Mouse (Mus musculus): ENCODE results near the gene Olfr586. TPM values are rescaled to one million over a fixed set of nuclear protein-coding genes. Genes with fewer than 3 reads are reported as not detected.

The Olfr586 gene
- not detected in 2 replicates for polyA plus RNA-seq (2014; fragmentation: Nextera tagmentation; extraction: Ambion mirVana)

DNA sequence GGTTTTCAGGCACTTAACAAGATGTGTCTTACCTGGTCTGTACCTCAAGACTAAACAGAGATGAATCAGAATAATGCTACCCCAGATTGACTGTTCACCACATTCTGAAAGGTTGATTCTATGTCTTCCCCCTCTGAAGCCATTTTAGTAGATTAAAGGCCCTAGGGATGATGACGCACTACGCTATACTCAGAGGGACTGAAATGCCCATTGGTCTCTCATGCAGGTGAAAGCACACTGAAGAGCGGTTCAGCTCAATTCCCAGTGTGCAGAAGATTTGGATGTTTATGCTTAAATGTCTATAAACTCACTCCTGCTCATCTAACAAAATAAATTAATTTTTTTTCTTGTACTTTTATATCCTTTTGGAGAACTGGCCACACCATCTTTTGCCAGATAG is at the start of gene Olfr586:
TSS of gene Olfr586 (minus strand) at position 101 of the 400 bp plus-strand sequence.
- no peak within 1 kb of the TSS for H3K9ac ChIP-seq (ENCODE audit: low read depth, low read length)
- no peak for ATAC-seq (ENCODE audit: low FRiP score)
- H3K27me3 ChIP-seq (ENCODE audit: control insufficient read depth, insufficient read depth, low read length), result no peaks in the 10 kb centered on the region
- no peaks in the 10 kb centered on the region for H3K9me3 ChIP-seq (ENCODE audit: control insufficient read depth, low read length)
- H3K36me3 ChIP-seq (ENCODE audit: control insufficient read depth, insufficient read depth, low read length), result no peaks in the 10 kb centered on the region
- H3K27ac ChIP-seq (ENCODE audit: low read depth, low read length), result no peak within 1 kb of the TSS
- 91% methylated on average over 3 of the region's 3 CpGs for WGBS
- no peak within 1 kb of the TSS for H3K4me2 ChIP-seq (replicated peaks; ENCODE audit: low read depth, low read length)
- DNase-seq (ENCODE audit: low spot score), result no peak
- no peak within 1 kb of the TSS for H3K4me3 ChIP-seq (ENCODE audit: low read depth, low read length)
- H3K4me1 ChIP-seq (replicated peaks; ENCODE audit: control insufficient read depth, insufficient read depth, low read length), result no peaks in the 10 kb centered on the region

DNA sequence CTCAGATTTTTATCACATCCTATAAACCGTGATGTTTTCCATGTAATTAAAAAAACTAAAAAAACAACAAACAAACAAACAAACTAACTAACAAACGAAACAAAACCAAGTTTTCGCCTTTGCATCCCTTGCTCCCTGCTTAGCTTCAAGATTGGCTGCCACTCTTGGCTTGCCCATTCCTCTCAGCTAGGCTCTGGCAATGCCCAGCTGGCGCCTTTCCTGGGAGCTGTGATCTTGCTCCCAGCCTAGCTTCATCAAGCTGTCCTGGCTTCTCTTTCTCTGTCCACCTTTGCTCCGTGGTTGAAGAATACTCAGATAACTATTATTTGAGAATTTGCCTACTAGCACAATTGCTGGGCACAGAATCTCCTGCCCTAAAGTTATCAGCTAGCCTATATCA is 44.3 kb upstream of the Olfr586 start:
- Histone ChIP-seq H3K4me3 (ENCODE audit: low read depth, low read length) (no peak overlapping the region), H3K9ac (ENCODE audit: low read depth, low read length) (no peak overlapping the region), H3K36me3 (ENCODE audit: control insufficient read depth, insufficient read depth, low read length) (no peaks in the 10 kb centered on the region)

DNA sequence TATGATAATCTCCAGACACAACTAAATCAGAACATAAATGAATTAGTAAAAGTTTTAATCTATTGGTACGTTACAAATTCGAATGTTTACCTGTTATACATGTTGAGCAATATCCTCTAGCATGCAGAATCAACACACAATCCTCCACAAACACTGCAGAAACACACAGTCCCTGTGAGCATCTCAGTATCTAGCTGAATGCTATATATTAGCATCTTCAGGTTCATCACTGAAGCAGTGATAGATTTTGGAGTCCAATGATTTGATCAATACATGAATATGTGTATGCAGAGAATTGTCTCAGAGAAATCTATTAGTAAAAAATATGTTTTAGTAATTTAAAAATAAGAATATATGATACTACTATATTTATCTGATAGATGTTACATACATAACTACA is 30.8 kb upstream of the Olfr586 start, which contains the start of gene Olfr589:
TSS of gene Olfr589 (minus strand) at position 101 of the 400 bp plus-strand sequence.
- no peaks in the 10 kb centered on the region for H3K9me3 ChIP-seq (ENCODE audit: control insufficient read depth, low read length)
- no peaks in the 10 kb centered on the region for H3K4me1 ChIP-seq (replicated peaks; ENCODE audit: control insufficient read depth, insufficient read depth, low read length)
- no peak for ATAC-seq (ENCODE audit: low FRiP score)
- H3K27ac ChIP-seq (ENCODE audit: low read depth, low read length), result no peak within 1 kb of the TSS
- DNase-seq (ENCODE audit: low spot score), result no peak
- no peaks in the 10 kb centered on the region for H3K27me3 ChIP-seq (ENCODE audit: control insufficient read depth, insufficient read depth, low read length)
- H3K9ac ChIP-seq (ENCODE audit: low read depth, low read length), result no peak within 1 kb of the TSS
- H3K4me3 ChIP-seq (ENCODE audit: low read depth, low read length), result no peak within 1 kb of the TSS
- 76% methylated on average over 2 of the region's 2 CpGs for WGBS
- H3K36me3 ChIP-seq (ENCODE audit: control insufficient read depth, insufficient read depth, low read length), result no peaks in the 10 kb centered on the region
- H3K4me2 ChIP-seq (replicated peaks; ENCODE audit: low read depth, low read length), result no peak within 1 kb of the TSS

More for the DNA sequence above, 44.3 kb upstream of the Olfr586 start:
- Histone ChIP-seq H3K4me1 (replicated peaks; ENCODE audit: control insufficient read depth, insufficient read depth, low read length) (no peaks in the 10 kb centered on the region), H3K27me3 (ENCODE audit: control insufficient read depth, insufficient read depth, low read length) (no peaks in the 10 kb centered on the region), H3K27ac (ENCODE audit: low read depth, low read length) (no peak overlapping the region), H3K4me2 (replicated peaks; ENCODE audit: low read depth, low read length) (no peak overlapping the region), H3K9me3 (ENCODE audit: control insufficient read depth, low read length) (no peaks in the 10 kb centered on the region)
- no peak for ATAC-seq (ENCODE audit: low FRiP score)
- no peak for DNase-seq (ENCODE audit: low spot score)
- 82% methylated on average over 5 of the region's 5 CpGs for WGBS

DNA sequence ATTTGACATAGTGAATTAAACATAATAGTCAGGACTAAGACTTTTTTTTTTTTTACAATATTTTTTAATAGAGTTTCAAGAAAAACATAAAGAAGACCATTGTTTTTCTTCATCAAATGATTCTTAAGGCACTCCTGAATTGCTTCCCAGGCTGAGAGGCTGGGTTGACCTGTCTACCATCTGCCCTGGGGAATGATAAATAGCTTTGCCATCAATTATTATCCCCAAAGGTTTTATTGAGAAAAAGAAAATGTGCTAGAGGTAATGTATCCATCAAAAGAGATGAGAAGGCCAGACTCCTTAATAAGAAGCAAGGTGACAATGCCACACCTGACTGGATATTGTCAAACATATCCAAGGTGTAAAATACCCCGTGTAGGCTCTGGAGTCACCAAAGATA is 15.1 kb upstream of the Olfr586 start, which contains the start of gene Olfr588-ps1:
TSS of gene Olfr588-ps1 (plus strand) at position 301 of the 400 bp plus-strand sequence.
- H3K27ac ChIP-seq (ENCODE audit: low read depth, low read length), result no peak within 1 kb of the TSS
- H3K36me3 ChIP-seq (ENCODE audit: control insufficient read depth, insufficient read depth, low read length), result no peaks in the 10 kb centered on the region
- DNase-seq (ENCODE audit: low spot score) (no peak), ATAC-seq (ENCODE audit: low FRiP score) (no peak)
- H3K4me1 ChIP-seq (replicated peaks; ENCODE audit: control insufficient read depth, insufficient read depth, low read length), result no peaks in the 10 kb centered on the region
- H3K9ac ChIP-seq (ENCODE audit: low read depth, low read length), result no peak within 1 kb of the TSS
- H3K4me2 ChIP-seq (replicated peaks; ENCODE audit: low read depth, low read length), result no peak within 1 kb of the TSS
- H3K4me3 ChIP-seq (ENCODE audit: low read depth, low read length), result no peak within 1 kb of the TSS
- 86% methylated on average over 1 of the region's 1 CpGs for WGBS
- no peaks in the 10 kb centered on the region for H3K9me3 ChIP-seq (ENCODE audit: control insufficient read depth, low read length)
- H3K27me3 ChIP-seq (ENCODE audit: control insufficient read depth, insufficient read depth, low read length), result no peaks in the 10 kb centered on the region

DNA sequence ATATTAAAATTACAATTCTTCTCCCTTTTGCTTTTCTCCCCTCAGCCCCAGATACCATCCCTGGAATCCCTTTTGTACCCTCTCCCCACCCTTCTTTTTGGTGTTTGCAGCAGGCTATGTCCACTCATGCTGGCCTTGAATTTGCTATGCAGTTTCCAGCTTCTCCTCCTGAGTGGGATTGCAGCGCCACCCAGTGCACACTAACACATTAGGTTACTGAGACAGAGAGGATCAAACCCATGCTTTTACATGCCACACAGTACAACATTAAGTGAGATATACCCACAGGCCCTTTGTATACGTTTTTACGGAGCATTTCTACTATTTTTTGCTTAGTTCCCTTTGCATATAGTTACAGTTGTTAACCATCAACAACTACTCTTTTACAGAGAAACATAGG is 6.0 kb downstream of the Olfr586 start:
- H3K27me3 ChIP-seq (ENCODE audit: control insufficient read depth, insufficient read depth, low read length), result no peaks in the 10 kb centered on the region
- H3K4me3 ChIP-seq (ENCODE audit: low read depth, low read length), result no peak overlapping the region
- no peaks in the 10 kb centered on the region for H3K4me1 ChIP-seq (replicated peaks; ENCODE audit: control insufficient read depth, insufficient read depth, low read length)
- no peak for ATAC-seq (ENCODE audit: low FRiP score)
- no peak overlapping the region for H3K9ac ChIP-seq (ENCODE audit: low read depth, low read length)
- no peak overlapping the region for H3K27ac ChIP-seq (ENCODE audit: low read depth, low read length)
- H3K36me3 ChIP-seq (ENCODE audit: control insufficient read depth, insufficient read depth, low read length), result no peaks in the 10 kb centered on the region
- no peak overlapping the region for H3K4me2 ChIP-seq (replicated peaks; ENCODE audit: low read depth, low read length)
- peak; percentile 4 for DNase-seq (ENCODE audit: low spot score)
- 48% methylated on average over 3 of the region's 3 CpGs for WGBS
- H3K9me3 ChIP-seq (ENCODE audit: control insufficient read depth, low read length), result no peaks in the 10 kb centered on the region

DNA sequence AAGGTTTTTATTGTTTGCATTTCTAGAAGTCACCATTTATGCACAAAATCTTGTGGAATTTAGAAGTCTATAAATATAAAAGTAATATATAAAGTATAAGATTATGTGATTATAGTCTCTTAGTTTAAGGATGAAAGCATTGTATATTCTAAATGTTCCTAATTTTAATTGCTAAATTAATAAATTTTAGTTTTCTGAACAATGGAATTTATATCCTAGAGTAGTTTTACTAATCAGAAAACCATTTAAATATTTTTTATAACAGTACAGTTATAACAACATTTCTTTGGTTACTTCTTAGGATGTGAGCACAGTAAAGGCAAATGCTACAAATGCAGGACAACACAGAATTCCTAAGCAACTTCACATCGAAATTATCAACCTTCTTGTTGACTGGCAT is 28.0 kb downstream of the Olfr586 start, which contains the start of gene Olfr585:
TSS of gene Olfr585 (plus strand) at position 301 of the 400 bp plus-strand sequence.
- ATAC-seq (ENCODE audit: low FRiP score) (no peak), DNase-seq (ENCODE audit: low spot score) (no peak)
- Histone ChIP-seq H3K4me2 (replicated peaks; ENCODE audit: low read depth, low read length) (no peak within 1 kb of the TSS), H3K9me3 (ENCODE audit: control insufficient read depth, low read length) (no peaks in the 10 kb centered on the region), H3K4me1 (replicated peaks; ENCODE audit: control insufficient read depth, insufficient read depth, low read length) (no peaks in the 10 kb centered on the region), H3K36me3 (ENCODE audit: control insufficient read depth, insufficient read depth, low read length) (no peaks in the 10 kb centered on the region), H3K27ac (ENCODE audit: low read depth, low read length) (no peak within 1 kb of the TSS), H3K9ac (ENCODE audit: low read depth, low read length) (no peak within 1 kb of the TSS), H3K4me3 (ENCODE audit: low read depth, low read length) (no peak within 1 kb of the TSS), H3K27me3 (ENCODE audit: control insufficient read depth, insufficient read depth, low read length) (no peaks in the 10 kb centered on the region)
- WGBS, result 83% methylated on average over 1 of the region's 1 CpGs

DNA sequence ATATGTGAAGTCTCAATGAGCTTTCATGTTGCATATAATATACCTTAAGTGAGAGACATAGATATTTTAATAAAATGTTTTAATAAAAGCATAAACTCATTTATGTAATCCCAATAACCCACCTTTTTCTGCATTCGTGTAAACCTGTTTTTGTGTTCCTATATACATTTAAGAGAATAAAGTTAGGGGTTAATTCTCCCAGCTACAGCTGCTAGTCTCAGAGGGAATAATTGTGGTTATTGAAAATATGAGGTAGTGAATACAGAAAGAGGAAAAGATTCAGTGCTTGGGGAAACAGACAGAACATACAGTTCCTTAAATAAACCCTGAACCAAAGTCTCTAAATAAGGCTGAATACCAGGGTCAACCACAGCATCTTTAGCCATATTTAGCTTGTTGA is 43.9 kb downstream of the Olfr586 start, which contains the start of gene Olfr584:
TSS of gene Olfr584 (plus strand) at position 301 of the 400 bp plus-strand sequence.
- H3K4me3 ChIP-seq (ENCODE audit: low read depth, low read length), result no peak within 1 kb of the TSS
- H3K27ac ChIP-seq (ENCODE audit: low read depth, low read length), result no peak within 1 kb of the TSS
- no peak within 1 kb of the TSS for H3K4me2 ChIP-seq (replicated peaks; ENCODE audit: low read depth, low read length)
- ATAC-seq (ENCODE audit: low FRiP score) (no peak), DNase-seq (ENCODE audit: low spot score) (no peak)
- H3K4me1 ChIP-seq (replicated peaks; ENCODE audit: control insufficient read depth, insufficient read depth, low read length), result no peaks in the 10 kb centered on the region
- H3K9ac ChIP-seq (ENCODE audit: low read depth, low read length), result no peak within 1 kb of the TSS
- no peaks in the 10 kb centered on the region for H3K36me3 ChIP-seq (ENCODE audit: control insufficient read depth, insufficient read depth, low read length)
- no peaks in the 10 kb centered on the region for H3K9me3 ChIP-seq (ENCODE audit: control insufficient read depth, low read length)
- no peaks in the 10 kb centered on the region for H3K27me3 ChIP-seq (ENCODE audit: control insufficient read depth, insufficient read depth, low read length)
- 90% methylated on average over 1 of the region's 1 CpGs for WGBS

Other genes starting within 250 kb of the Olfr586 start
- not detected in 2 replicates for gene Olfr568, start 248.5 kb downstream of the Olfr586 start, polyA plus RNA-seq (2014; fragmentation: Nextera tagmentation; extraction: Ambion mirVana)
- gene Olfr569, start 234.8 kb downstream of the Olfr586 start, polyA plus RNA-seq (2014; fragmentation: Nextera tagmentation; extraction: Ambion mirVana), result not detected in 2 replicates
- not detected in 2 replicates for gene Olfr570, start 231.1 kb downstream of the Olfr586 start, polyA plus RNA-seq (2014; fragmentation: Nextera tagmentation; extraction: Ambion mirVana)
- gene Olfr571, start 208.1 kb downstream of the Olfr586 start, polyA plus RNA-seq (2014; fragmentation: Nextera tagmentation; extraction: Ambion mirVana), result not detected in 2 replicates
- gene Olfr572, start 201.2 kb downstream of the Olfr586 start, polyA plus RNA-seq (2014; fragmentation: Nextera tagmentation; extraction: Ambion mirVana), result not detected in 2 replicates
- gene Olfr573-ps1, start 183.1 kb downstream of the Olfr586 start, polyA plus RNA-seq (2014; fragmentation: Nextera tagmentation; extraction: Ambion mirVana), result not detected in 2 replicates
- not detected in 2 replicates for gene Olfr574, start 177.2 kb downstream of the Olfr586 start, polyA plus RNA-seq (2014; fragmentation: Nextera tagmentation; extraction: Ambion mirVana)
- gene Olfr575, start 166.9 kb downstream of the Olfr586 start, polyA plus RNA-seq (2014; fragmentation: Nextera tagmentation; extraction: Ambion mirVana), result not detected in 2 replicates
- not detected in 2 replicates for gene Olfr576, start 163.0 kb downstream of the Olfr586 start, polyA plus RNA-seq (2014; fragmentation: Nextera tagmentation; extraction: Ambion mirVana)
- gene Olfr577, start 149.7 kb downstream of the Olfr586 start, polyA plus RNA-seq (2014; fragmentation: Nextera tagmentation; extraction: Ambion mirVana), result not detected in 2 replicates
- not detected in 2 replicates for gene Olfr578, start 136.3 kb downstream of the Olfr586 start, polyA plus RNA-seq (2014; fragmentation: Nextera tagmentation; extraction: Ambion mirVana)
- gene Olfr582, start 87.6 kb downstream of the Olfr586 start, polyA plus RNA-seq (2014; fragmentation: Nextera tagmentation; extraction: Ambion mirVana), result not detected in 2 replicates
- gene Olfr583, start 74.3 kb downstream of the Olfr586 start, polyA plus RNA-seq (2014; fragmentation: Nextera tagmentation; extraction: Ambion mirVana), result not detected in 2 replicates
- gene Olfr584, start 43.8 kb downstream of the Olfr586 start, polyA plus RNA-seq (2014; fragmentation: Nextera tagmentation; extraction: Ambion mirVana), result not detected in 2 replicates
- not detected in 2 replicates for gene Olfr585, start 27.9 kb downstream of the Olfr586 start, polyA plus RNA-seq (2014; fragmentation: Nextera tagmentation; extraction: Ambion mirVana)
- not detected in 2 replicates for gene Olfr588-ps1, start 15.2 kb upstream of the Olfr586 start, polyA plus RNA-seq (2014; fragmentation: Nextera tagmentation; extraction: Ambion mirVana)
- not detected in 2 replicates for gene Olfr589, start 30.7 kb upstream of the Olfr586 start, polyA plus RNA-seq (2014; fragmentation: Nextera tagmentation; extraction: Ambion mirVana)
- gene Olfr591, start 52.7 kb upstream of the Olfr586 start, polyA plus RNA-seq (2014; fragmentation: Nextera tagmentation; extraction: Ambion mirVana), result not detected in 2 replicates
- not detected in 2 replicates for gene Olfr592, start 59.2 kb upstream of the Olfr586 start, polyA plus RNA-seq (2014; fragmentation: Nextera tagmentation; extraction: Ambion mirVana)
- gene Olfr593, start 86.2 kb upstream of the Olfr586 start, polyA plus RNA-seq (2014; fragmentation: Nextera tagmentation; extraction: Ambion mirVana), result not detected in 2 replicates
- gene Olfr594, start 91.4 kb upstream of the Olfr586 start, polyA plus RNA-seq (2014; fragmentation: Nextera tagmentation; extraction: Ambion mirVana), result not detected in 2 replicates
- not detected in 2 replicates for gene Usp17ld, start 126.9 kb upstream of the Olfr586 start, polyA plus RNA-seq (2014; fragmentation: Nextera tagmentation; extraction: Ambion mirVana)
- not detected in 2 replicates for gene Olfr596, start 180.0 kb upstream of the Olfr586 start, polyA plus RNA-seq (2014; fragmentation: Nextera tagmentation; extraction: Ambion mirVana)
- not detected in 2 replicates for gene Olfr597, start 190.7 kb upstream of the Olfr586 start, polyA plus RNA-seq (2014; fragmentation: Nextera tagmentation; extraction: Ambion mirVana)
- gene Olfr598, start 197.9 kb upstream of the Olfr586 start, polyA plus RNA-seq (2014; fragmentation: Nextera tagmentation; extraction: Ambion mirVana), result not detected in 2 replicates
- gene Olfr599, start 210.3 kb upstream of the Olfr586 start, polyA plus RNA-seq (2014; fragmentation: Nextera tagmentation; extraction: Ambion mirVana), result not detected in 2 replicates
- not detected in 2 replicates for gene Olfr600, start 224.0 kb upstream of the Olfr586 start, polyA plus RNA-seq (2014; fragmentation: Nextera tagmentation; extraction: Ambion mirVana)
- gene Olfr601, start 237.0 kb upstream of the Olfr586 start, polyA plus RNA-seq (2014; fragmentation: Nextera tagmentation; extraction: Ambion mirVana), result not detected in 2 replicates